Mouse (Mus musculus): ENCODE measurements around the gene Glt28d2. TPM values are rescaled to one million over a fixed set of nuclear protein-coding genes. Genes with fewer than 3 reads are reported as not detected.

Glt28d2 gene
- total RNA-seq, 2 experiments from 2014 or later: 0.59 to 0.67 TPM

DNA sequence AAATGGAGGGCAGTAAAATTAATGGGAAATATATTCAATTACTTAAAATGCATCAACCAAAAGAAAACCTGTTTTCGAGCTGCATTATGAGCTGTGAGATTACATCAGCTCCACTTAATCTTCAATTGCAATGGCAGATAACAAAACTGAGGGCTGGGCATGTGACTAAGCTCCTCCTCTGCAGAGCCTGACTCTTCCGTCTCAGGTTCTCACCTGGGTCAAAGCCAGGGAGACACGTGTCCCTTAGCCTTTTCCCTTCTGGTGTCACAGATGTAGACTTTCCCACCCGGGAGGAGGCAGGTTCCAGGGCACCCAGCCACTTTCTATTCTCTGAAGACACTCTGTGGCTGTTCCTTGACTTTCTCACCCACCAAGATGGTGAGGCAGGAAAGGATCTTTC lies 58.3 kb downstream of the Glt28d2 start:
- no peak for DNase-seq (ENCODE audit: low spot score in 2 of 2)

DNA sequence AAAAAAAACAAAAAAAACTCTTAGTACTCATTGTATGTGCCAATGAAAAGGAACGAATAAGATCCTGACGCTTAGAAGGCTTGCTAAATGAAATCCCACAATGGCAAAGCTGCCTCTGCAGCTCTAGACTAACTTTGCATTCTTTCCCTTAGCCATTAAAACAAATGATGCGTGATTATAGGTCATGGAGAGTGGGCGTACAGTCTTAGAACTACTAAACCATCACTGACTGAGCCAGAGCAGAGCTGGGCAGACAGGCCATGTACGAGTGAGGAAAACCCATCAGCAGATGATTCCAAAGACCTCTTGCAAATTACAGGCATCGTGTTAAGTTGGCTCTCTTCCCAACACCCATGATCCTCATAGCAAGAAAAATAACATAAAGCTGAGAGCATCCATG lies 59.5 kb downstream of the Glt28d2 start:
- no peak for DNase-seq (ENCODE audit: low spot score in 2 of 2)

GRCm38 (mm10) chr3:85827283-85827682 lies 60.0 kb downstream of the Glt28d2 start:
- no peak for DNase-seq (ENCODE audit: low spot score in 2 of 2)

- DNase-seq (ENCODE audit: low spot score in 2 of 2): no peak
Measured at GRCm38 (mm10) chr3:85820839-85821548, 66.3 kb downstream of the Glt28d2 start.

Other genes with a start within 250 kb of the Glt28d2 start
- 1 to 10 TPM; 3.5 to 4.2 TPM for gene Fam160a1, start 70.2 kb downstream of the Glt28d2 start, total RNA-seq (2021)
- under 1 TPM; 0.75 to 0.80 TPM for gene Gm37240, start within 50 bp of the Glt28d2 start, total RNA-seq (2021)
- gene Sh3d19, start 83.6 kb upstream of the Glt28d2 start, total RNA-seq (2021): 10 to 100 TPM; 41.7 to 51.6 TPM
- gene Prss48, start 115.0 kb upstream of the Glt28d2 start, total RNA-seq (2021): not detected

Measured in layer of hippocampus, postnatal 10 days (tissue).